Mouse (Mus musculus): ENCODE data around the gene Bdh2. TPM values are rescaled to one million over a fixed set of nuclear protein-coding genes. Genes with fewer than 3 reads are reported as not detected.

Gene Bdh2
- 0.17 TPM in 1 of 4 replicates, not detected in the others for total RNA-seq (2023)

GRCm38 (mm10) chr3:135280669-135281415 lies at the start of gene Bdh2:
Gene Bdh2 (plus strand): TSS chr3:135281221.

GRCm38 (mm10) chr3:135307411-135308259 lies 26.6 kb downstream of the Bdh2 start, which contains the start of gene Slc9b2:
Gene Slc9b2 (plus strand): TSS chr3:135307700.

GRCm38 (mm10) chr3:135347739-135348264 lies 66.8 kb downstream of the Bdh2 start, which contains the start of gene Slc9b1:
Gene Slc9b1 (plus strand): TSS chr3:135348029.

Other genes starting within 250 kb of the Bdh2 start
- 1.1 to 1.8 TPM (median 1.7 TPM) in 4 replicates for gene Cenpe, start 68.7 kb upstream of the Bdh2 start, total RNA-seq (2023)
- gene Slc9b2, start 26.5 kb downstream of the Bdh2 start, total RNA-seq (2023) = not detected in 4 replicates
- not detected in 4 replicates for gene Slc9b1, start 66.8 kb downstream of the Bdh2 start, total RNA-seq (2023)
- 53.9 to 64.0 TPM (median 60.7 TPM) in 4 replicates for gene Cisd2, start 142.7 kb downstream of the Bdh2 start, total RNA-seq (2023)
- 497 to 530 TPM (median 506 TPM) in 4 replicates for gene Ube2d3, start 156.9 kb downstream of the Bdh2 start, total RNA-seq (2023)
- gene Manba, start 204.4 kb downstream of the Bdh2 start, total RNA-seq (2023) = 17.7 to 27.4 TPM (median 22.7 TPM) in 4 replicates